Mouse (Mus musculus): ENCODE measurements around the gene Alg5. TPM values are rescaled to one million over a fixed set of nuclear protein-coding genes. Genes with fewer than 3 reads are reported as not detected.
A peak's percentile ranks its signal among the peaks of the same experiment; 100 is the strongest.
"Not testable (repeated sequence)": the region's sequence is repeated elsewhere in the genome, so short reads cannot be mapped to it uniquely, and the experiment has no call there.

The Alg5 gene
- 22.1 and 27.3 TPM in 2 replicates for polyA plus RNA-seq (2012; rRNA removed)

- DNase-seq (ENCODE audit: low read depth): no peak
Observed at GRCm38 (mm10) chr3:54735247-54736046, at the start of gene Alg5, which contains the start of gene Exosc8. Alg5 (plus strand) TSS chr3:54735539. Exosc8 (minus strand) TSS chr3:54735393.

- DNase-seq (ENCODE audit: low read depth): no peak
Observed at GRCm38 (mm10) chr3:54687245-54687644, 48.1 kb upstream of the Alg5 start.

DNA sequence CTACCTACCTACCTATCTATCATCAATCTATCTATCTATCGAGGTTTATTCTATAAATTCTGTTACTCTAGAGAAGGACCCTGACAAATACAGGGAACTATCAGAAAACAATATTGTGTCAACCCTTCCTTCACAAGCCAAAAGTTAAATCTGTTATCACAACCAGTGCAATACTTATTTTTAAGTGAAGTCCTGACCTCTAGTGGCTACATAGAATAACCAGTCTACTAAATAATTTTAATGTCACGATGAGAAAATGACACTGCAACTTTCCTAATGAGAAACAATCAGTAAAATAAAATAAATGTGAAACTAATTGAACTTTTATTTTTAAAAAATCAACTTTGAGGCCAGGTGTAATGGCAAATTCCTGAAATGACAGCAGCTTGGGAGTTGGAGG is 46.2 kb upstream of the Alg5 start:
- no peak for DNase-seq (ENCODE audit: low read depth)

- DNase-seq (ENCODE audit: low read depth): peak; percentile 60
Observed at GRCm38 (mm10) chr3:54692202-54693055, 42.9 kb upstream of the Alg5 start, which contains the start of gene Supt20. Supt20 (plus strand) TSS chr3:54692807.

GRCm38 (mm10) chr3:54693056-54693415 is 42.3 kb upstream of the Alg5 start:
- no peak for DNase-seq (ENCODE audit: low read depth)

GRCm38 (mm10) chr3:54699759-54700301 is 35.5 kb upstream of the Alg5 start:
- no peak for DNase-seq (ENCODE audit: low read depth)

DNA sequence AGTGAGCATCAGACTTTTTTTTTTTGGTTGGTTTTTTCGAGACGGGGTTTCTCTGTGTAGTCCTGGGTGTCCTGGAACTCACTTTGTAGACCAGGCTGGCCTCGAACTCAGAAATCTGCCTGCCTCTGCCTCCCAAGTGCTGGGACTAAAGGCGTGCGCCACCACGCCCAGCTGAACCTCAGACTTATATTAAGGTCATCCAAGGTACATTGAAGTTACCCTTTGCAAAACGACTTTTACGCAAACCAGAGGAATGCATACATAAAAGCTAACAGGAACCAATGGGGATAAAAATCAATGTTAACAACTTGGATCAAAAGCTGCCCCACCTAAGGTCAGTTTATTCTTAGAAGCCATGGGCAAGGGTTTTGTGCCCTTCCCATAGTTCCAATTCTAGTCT is 31.2 kb upstream of the Alg5 start:
- not testable (repeated sequence) for DNase-seq (ENCODE audit: low read depth)

DNA sequence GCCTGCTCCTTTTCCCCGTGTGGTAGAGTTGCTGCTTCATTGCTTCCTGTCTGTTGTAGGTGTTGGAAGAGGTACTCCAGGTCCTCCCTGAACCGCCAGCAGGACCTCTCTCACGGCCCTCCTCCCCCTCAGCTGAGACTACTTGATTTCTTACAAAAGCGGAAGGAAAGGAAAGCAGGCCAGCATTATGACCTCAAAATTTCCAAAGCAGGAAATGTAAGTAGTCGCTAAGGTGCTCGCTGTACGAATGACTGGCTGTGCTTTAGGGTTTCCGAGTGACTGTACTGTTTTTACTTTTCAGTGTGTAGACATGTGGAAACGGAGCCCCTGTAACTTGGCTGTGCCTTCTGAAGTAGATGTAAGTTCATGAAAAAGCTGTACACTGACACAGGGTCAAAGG is 26.4 kb upstream of the Alg5 start:
- no peak for DNase-seq (ENCODE audit: low read depth)

GRCm38 (mm10) chr3:54714253-54714652 is 21.1 kb upstream of the Alg5 start, which contains the start of gene Gm21958:
Gm21958 (minus strand) TSS chr3:54714353.
- no peak for DNase-seq (ENCODE audit: low read depth)

DNA sequence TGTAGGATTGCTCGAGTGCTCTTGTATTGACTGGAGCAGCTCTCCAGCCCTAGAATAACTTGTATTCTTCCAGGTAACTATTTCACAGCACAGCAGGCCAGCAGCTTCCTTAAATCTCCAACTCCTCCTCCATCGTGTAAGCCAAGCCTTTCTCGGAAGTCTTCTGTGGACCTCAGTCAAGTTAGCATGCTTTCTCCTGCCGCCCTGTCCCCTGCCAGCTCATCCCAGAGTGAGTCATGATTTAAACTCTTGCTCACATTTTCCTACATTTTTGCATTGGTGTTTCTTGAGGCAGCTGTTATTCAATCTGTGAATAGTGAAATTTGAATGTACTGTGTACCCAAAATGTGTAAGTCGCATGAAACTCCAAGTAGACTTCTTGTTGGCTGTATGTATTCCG is 19.9 kb upstream of the Alg5 start:
- DNase-seq (ENCODE audit: low read depth): no peak

DNA sequence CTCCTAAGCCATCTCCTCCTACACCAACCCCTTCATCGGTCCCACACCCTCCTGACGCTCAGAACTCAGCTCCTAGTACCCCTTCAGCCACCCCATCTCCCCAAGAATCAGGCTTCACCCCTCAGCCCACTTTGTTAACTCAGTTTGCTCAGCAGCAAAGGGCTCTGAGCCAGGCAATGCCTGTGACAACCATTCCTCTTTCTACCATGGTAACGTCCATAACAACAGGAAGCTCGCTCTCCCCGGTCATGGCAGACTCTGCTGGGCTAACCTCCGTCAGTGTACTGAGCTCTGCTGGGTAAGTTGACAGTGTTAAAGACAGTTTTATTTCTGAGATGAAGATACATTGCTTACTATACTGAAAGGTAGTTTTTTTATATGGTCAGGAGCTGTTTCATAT is 18.0 kb upstream of the Alg5 start:
- DNase-seq (ENCODE audit: low read depth): no peak

DNA sequence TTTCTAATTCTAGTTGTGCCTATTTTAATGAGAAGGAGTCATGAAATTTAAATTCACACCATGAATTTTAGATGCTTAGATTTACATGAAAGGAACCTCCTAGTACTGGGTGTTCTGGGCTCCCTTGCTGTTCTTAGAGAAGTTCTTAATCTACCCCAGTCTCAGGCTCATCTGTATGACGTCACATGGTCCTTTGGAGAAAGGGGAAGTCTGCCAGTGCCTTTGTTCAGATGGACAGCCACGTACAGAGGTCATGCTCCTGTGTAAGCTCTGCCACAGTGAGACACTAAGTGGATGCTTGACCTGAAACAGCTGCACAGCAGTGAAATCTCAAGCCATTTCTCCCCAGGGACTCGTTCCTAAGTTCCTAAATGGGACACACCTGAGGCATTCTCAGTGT is 16.4 kb upstream of the Alg5 start:
- no peak for DNase-seq (ENCODE audit: low read depth)

DNA sequence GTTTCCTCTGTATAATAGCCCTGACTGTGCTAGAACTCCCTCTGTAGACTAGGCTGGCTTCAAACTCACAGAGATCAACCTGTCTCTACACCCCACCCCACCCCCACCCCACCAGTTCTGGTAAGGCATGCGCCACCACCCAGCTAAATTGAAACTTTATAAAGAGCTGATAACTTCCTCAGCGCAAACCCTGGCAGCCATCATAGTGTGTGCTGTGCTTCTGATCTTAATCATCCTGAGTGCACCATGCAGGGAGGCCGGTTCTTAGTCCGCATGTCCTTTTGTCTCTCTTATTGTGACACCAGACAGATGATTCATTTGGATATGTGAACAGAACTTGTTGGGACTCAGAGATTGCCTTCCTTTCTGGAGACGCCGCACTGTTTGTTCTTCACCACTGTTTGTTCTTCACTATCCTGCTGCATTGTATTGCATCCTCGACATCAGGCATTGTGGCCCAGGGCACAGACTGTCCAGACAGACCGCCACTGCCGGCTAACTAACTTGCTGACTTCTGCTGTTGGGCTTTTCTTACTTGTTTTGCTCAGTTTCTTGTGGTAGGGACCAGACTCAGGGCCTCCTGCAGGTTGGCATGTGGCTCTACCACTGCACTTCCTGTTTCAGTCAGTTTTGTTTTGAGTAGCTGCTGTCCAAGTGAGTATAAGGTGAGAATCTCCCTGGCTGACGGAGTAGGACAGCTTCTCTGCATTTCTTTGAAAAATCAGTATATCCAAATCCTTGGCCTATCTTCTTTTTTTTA is 11.4 kb upstream of the Alg5 start:
- DNase-seq (ENCODE audit: low read depth): no peak

DNA sequence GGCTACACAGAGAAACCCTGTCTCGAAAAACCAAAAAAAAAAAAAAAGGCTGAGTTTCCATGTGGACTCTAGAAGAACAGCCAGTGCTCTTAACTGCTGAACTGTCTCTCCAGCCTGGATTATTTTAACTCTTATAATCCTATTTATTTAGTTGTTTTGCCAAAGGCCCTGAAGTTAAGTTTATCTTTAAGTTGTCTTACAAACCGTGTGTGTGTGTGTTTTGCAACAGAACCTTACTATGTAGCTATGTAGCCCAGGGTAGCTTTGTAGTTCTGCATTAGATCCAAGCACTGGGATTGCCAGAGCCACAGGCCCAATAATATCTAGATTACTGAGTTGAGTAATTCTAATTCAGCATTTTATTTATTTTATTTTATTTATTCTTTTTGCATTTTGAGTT is 10.0 kb upstream of the Alg5 start:
- peak; percentile 64 for DNase-seq (ENCODE audit: low read depth)

GRCm38 (mm10) chr3:54727588-54727987 is 7.8 kb upstream of the Alg5 start:
- no peak for DNase-seq (ENCODE audit: low read depth)

DNA sequence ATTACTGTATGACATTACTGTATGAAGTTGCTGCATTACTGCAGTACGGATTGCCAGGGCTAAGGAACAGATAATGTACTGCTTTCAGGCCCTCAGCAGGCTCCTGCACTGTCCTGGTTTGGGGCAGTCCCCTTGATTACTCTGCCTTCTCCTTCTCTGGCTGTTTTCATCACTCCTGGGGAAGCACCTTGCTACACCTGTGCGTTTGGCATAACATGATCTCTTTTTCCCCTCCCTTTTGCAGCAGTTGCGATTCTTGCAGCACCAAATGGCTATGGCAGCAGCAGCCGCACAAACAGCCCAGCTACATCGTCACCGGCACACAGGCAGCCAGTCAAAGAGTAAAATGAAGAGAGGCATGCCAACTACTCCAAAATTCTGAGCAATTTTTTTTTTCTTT is 7.2 kb upstream of the Alg5 start:
- no peak for DNase-seq (ENCODE audit: low read depth)

- DNase-seq (ENCODE audit: low read depth): peak; percentile 62
Observed at GRCm38 (mm10) chr3:54731626-54732150, 3.7 kb upstream of the Alg5 start.

DNA sequence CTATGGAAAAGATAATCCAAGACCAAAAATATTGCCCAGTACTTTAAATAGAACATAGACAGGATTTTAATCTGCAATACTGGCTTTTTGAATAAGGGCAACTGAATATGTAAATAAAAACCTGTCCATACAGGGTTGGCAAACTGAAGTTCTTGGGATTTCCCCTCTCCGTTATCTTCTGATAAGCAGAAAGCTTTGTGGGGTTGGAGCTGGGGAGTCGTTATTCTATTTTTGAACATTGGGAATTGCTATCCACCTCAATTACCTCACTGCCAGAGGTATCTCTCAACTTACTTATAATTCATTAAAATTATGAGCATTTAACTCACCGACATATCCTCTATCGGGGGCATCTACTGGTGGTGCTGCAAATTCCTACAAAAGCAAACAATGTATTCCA is 3.0 kb upstream of the Alg5 start:
- DNase-seq (ENCODE audit: low read depth): no peak

- DNase-seq (ENCODE audit: low read depth): no peak
Observed at GRCm38 (mm10) chr3:54734411-54735246, 710 bp upstream of the Alg5 start.

- no peak for DNase-seq (ENCODE audit: low read depth)
Observed at GRCm38 (mm10) chr3:54736101-54736927, 975 bp downstream of the Alg5 start.
